Mouse (Mus musculus) retina, adult 2 months (tissue): ENCODE measurements around the gene Dusp15.

Experiments
- DNase-seq: peaks from one replicate; pipeline ENCODE4 v3.0.0-alpha.2; 2012; ENCODE audit warnings: low read depth, low spot score

Gene Dusp15

DNA sequence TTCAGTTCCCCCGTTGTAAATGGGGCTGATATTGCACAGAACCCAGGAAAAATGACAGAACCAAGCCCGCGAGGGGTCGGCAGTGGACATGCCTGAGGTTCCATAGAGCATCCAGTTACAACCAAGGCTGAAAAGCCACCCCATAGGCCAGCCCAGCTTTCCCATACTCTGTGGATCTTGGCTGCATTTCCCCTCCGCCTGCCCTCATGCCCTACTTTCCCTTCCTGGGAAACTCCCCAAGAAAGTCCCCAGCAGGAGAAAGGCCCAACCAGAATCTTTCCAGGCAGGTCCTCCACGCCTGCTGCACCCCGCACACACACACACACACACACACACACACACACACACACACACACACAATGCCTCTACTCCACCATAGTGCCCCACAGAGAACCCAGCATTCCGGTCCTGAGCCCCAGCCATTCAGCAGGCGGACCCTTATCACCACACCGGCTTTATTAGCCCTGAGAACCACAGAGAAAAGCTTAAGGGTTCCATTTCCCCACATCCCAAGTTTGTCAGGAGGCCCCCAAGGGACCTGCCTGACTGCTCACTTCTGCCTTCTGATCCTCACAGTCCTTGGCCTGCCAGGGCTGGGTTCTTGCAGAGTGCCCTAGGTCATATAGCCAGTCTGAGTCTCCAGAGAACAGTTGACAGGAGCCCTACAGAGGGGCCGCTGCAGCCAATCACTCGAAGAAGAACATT, 19.9 kb downstream of the Dusp15 start:
- no peak for DNase-seq

DNA sequence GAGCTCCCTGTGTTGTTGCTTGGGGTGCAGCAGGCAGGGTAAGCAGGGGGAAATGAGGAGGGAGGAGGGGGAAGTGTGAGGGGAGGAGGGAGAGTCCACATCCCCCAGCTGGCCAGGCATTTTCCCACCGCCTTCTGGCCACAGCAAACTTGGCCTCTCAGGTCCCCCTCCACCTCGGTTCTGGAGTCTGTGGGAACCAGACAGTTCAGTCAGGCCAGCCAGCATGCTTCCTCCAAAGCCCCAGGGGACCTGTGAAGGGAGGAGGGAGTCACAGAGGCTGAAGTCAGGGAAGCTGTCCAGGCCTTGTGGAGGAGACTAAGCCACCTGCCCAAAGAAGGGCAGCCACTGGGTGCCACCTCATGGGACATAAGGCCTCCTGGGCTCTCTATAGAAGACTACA, 21.2 kb downstream of the Dusp15 start:
- no peak for DNase-seq

DNA sequence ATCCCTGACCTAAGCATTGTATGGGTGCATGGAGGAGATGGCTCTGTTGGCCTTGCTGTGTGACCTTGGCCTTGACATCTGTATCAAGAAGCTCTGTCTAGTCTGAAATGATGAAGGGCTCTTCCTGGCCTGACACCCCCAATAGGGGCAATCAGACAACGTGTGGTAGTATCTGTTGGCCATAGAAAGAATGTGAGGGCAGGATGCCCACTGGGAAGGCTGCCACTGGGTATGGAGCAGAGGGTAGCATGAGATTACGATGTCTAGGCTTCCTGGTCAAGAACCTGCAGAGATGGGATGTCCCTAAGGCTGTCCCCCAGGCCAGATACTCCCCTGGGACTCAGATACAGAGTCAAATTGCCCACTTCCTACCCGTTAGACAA, 22.5 kb downstream of the Dusp15 start:
- DNase-seq, result no peak

DNA sequence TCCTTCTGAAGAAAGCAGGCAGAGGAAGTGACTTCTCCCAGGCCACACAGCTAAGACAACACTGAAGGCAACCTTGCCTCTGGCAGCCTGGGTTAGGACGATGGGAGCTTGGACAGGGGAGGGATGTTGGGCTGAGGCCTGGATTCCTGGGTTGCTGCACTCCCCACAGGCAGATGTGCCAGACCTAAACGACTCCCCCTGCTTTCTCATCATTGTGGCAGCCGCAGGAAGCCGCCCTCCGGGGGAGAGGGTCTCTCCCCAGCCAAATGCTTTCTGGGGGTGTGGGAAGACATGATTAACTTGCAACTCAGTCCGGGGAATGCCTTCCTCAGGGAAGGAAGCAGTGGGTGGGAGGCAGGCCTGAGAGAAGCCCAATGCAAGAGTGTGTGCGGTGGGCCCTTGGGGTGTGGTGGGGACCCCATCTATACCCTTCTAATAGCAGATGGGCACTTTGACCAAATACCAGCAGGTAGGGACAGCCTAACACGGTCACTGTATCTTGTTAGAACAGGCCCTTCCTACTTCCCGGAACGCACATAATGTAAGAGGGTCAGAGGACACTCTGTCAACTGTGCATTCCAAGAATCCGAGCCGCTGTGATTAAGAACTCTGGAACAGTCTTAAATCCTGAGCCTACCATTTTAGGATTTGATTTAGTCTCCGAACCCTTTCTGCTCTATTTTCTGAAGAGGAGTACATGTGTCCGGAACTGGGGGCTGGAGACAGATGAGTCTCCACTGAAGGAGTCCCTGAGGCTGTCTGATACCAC, 23.1 kb downstream of the Dusp15 start:
- no peak for DNase-seq

DNA sequence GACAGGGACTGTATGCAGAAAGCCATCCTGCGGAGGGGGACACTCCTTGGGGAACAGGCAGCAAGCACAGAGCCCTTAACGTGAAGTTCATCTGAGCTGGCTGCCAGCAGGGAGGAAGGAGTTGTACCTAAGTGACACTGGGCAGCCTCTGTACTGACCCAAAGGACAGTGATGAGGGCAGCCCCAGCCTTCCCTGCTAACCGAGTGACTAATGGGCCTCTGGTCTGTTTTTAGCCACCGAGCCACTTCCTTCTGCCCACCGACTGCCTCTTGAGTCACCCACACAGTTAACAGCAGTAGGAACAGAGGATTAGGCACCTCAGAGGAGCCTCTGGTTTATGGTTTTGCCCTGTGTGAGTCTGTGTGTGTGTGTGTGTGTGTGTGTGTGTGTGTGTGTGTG, 24.1 kb downstream of the Dusp15 start:
- no peak for DNase-seq

DNA sequence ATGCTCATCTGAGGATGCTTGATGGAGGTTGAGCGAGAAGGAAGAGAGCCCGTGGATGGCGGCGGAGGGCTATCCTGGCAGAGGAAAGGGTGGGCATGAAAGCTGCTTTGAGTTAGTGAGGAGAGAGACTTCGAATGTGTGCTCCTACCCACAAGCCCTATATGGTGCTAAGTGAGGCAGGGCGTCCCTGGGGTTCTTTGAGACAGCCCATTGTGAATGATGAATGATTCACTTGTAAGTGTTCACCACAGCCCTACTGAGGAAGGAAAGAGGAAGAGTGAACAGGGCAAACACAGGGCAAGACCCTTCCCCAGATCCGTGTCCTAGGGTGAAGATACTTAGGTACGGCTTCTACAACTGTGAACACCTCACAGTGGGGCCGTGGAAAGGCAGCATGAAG, 24.6 kb downstream of the Dusp15 start:
- DNase-seq, result no peak

DNA sequence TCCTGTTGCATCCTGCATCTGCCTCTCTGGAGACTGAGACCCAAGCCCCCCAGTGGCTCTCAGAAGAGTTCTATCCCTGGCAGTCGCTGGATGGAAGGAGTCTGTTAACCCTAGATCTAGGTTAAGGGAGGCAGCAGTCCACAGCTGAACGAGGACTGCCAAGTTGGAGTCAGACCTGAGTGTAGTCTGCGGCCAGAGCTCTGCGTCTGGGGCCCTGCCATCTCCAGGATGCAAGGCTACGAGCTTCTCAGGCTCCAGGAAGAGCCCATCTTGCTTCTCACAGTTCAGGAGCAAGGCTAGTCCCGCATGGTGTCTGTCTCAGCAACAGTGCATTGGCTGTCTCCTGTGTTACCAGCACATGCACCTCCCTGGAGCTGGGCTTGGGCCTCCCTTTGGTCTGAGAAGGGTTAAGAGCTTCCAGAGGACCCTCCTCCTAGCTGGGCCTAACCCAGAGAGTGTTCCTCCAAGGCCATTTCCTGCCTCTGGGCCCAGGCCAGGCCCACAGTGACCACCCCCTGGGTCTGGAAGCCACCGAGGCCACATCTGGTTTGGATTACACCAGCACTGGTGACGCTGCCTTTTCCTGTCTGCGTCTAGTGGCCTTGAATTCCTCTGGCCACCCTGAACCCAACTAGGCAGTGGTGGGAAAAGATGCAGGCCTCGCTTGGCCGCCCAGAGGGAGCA, 26.2 kb downstream of the Dusp15 start:
- DNase-seq, result no peak

DNA sequence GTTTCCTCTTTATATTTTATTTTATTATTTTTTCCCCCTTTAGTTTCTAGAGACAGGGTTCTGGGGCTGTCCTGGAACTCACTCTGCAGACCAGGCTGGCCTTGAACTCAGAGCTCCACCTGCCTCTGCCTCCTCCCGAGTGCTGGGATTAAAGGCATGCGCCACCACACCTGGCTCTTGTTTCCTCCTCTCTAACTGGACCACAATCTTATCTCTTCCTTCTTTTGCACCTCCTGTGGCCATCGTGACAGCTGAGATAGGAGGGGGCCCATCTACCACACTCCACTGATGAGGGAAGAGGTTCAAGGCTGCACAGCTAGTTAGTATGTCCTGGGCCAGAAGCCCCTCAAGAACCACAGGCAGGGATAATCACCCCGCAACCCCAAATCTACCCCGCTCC, 27.0 kb downstream of the Dusp15 start:
- DNase-seq, result no peak

DNA sequence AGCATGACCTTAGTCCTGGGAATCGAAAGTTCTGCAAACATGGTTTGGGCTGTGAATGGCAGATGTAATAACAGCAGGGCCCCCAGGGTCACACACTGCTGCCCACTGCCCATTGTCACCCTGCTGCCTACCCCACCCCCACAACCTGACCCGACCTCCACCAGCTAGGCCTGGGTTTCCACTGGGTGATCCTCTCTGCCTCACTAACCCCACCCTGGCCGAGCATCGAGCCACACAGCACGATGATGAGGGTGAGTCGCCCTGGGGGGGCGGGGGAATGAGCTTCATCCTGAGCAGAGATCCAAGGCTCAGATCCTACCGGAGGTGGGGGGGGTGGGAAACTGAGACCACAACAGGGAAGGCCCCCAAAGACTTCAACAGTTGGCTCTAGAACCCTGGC, 27.4 kb downstream of the Dusp15 start:
- no peak for DNase-seq

DNA sequence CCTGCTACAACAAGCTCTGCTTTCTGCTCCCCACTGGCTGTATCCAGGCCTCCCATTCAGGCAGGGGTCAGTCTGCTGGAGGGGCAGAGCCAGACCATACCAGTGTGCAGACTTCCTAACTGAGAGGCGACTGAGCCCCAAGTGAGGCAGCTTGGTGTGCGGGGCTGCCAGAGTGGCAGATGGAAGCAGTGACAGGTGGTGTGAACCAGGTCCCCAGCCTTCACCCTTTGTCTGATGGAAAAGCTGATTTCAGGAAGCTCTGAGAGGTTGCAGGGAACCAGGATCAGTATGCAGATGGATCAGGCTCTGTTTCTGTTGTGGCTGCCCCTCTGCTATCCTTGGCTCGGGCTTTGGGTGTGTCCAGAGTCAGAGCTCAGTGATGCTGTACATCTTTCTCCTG, 27.9 kb downstream of the Dusp15 start:
- DNase-seq, result no peak

DNA sequence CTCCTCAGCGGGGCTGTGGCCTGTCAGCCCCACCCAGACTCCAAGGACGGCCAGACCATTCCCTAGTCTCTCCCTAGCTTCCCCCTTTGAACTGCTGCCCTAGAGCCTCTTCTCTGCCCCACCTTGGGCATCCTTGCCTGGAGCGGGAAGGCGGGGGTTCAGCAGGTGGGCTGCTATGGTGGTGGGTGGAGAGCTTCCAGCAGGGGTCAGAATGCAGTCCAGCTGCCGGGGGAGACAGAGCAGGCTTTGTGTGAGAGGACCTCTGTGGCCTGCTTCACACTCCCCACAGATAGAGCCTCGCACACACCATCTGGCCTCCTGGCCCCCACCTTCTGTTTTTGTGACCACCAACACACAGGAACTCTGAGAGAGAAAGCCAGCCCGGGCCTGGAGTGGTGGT, 29.1 kb downstream of the Dusp15 start:
- no peak for DNase-seq

DNA sequence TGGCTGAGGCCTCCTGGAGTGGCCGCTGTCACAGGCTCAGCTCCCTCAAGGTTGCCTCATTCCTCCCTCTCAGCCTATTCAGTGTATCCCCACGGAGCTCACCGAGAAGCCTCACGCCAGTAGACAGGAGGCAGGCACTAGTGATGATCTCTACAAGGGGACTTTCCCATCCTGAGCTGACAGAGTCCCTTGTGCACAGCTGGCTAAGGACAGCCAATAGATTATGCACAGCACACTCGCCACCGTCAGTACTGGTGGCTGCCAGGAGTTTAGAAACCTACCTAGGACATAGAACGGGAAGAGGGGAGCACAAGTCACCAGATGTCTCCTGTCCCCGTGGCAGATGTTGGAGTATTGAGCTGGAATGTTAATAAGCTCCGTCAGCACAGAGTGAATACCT, 33.8 kb downstream of the Dusp15 start:
- no peak for DNase-seq

DNA sequence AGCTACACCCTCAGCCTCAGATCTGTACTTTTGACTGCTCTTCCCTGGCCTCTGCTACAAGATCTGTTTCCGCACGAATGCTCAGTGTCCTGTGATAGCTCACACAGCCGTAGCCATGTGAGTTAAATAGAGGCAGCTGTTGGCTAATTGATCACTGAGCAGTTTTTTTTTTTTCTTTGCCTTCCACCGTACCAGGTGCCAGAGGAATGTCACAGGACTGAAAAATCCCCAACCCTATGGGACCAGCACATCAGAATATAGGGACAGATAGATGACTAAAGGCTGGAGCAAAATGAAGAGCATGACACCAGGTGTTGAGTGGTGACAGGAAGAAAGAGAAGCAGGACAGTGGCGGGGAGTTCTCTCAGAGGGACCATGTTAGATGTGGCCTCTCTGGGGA, 35.4 kb downstream of the Dusp15 start:
- DNase-seq, result no peak

DNA sequence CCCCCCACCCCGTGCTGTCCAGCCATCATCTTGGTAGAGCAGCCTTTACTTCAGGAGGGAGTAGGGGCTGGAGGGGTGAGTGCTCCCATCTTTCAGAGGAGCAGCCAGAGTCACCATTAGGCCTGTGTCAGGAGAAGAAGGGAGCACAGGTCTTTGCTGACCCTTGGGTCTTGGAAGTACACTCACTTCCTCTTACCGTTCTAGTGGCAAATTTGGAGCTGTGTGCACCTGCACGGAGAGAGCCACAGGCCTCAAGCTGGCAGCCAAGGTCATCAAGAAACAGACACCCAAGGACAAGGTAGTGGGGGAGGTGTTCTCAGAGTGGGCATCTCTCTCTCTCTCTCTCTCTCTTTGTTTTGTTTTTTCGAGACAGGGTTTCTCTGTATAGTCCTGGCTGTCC, 36.0 kb downstream of the Dusp15 start:
- no peak for DNase-seq

DNA sequence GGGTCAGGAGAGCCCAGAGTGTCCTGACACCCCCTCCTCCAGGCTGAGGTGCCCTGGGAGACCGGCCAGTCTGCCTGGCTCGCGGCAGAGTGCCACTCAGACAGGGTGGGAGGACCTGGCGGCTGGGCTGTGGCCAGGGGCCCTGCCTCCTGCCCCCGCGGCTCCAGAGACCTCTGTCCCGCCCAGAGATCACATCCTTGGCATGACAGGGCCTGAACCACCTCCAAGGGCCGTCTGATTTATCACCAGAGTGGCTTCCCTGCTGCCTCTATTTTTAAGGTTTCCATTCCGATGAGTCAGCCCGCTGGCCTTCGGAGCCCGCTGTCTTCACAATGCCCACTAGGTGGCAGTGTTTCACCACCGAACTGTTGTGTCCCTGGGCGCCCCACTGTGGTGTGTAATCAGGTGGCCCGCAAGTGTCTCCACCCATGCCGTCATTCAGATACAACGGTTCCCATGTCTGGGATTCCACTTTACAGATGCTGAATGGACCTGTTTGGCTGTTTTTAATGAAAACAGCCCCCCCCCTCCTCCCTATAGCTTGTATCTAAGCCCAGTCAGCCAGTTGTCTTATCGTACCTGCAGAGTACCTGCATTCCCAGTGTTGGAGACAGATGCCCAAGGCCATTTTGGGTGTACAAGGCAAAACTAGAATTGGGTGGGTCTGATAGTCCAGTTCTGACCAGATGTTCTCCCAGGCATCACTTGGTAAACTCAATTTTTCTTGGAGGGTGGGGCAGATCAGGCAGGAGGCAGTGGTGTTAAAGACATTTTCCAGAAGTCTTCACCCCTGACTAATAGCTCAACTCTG, 37.0 kb downstream of the Dusp15 start:
- DNase-seq, result peak; percentile 60

DNA sequence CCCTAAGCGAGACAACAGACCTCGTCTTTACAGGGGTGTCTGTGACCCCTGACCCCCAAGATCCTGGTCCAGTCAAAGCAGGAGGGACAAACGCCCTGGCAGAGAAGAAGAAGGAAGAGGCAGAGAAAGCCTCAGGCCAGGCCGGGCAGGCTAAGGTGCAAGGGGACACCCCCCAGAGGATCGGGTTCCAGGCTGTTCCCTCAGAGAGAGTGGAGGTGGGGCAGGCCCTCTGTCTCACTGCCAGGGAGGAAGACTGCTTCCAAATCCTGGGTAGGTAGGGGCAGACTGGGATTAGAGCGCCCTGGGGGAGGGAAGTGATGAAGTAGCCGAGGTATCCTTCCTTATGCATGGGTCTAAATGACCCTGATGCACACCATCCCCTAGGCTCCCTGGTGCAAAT, 38.0 kb downstream of the Dusp15 start:
- no peak for DNase-seq

DNA sequence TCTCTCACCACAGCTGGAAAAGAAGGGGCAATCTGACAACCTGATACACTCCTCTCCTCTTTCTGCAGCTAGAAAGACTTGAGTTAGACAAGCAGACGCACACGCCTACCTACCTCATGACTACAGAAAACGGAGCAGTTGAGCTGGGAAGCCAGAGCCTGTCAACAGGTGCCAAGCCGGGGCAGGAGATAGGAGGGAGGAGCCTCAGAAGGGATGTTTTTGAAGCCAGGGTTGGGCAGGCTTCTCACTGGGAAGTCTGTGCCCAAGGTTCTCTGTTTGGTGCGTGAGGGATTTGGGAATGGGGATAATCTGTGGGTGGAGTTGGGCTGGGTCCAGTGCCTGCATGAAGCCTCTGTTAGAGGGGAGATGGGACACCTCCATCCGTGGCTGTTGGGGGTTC, 40.1 kb downstream of the Dusp15 start:
- no peak for DNase-seq

DNA sequence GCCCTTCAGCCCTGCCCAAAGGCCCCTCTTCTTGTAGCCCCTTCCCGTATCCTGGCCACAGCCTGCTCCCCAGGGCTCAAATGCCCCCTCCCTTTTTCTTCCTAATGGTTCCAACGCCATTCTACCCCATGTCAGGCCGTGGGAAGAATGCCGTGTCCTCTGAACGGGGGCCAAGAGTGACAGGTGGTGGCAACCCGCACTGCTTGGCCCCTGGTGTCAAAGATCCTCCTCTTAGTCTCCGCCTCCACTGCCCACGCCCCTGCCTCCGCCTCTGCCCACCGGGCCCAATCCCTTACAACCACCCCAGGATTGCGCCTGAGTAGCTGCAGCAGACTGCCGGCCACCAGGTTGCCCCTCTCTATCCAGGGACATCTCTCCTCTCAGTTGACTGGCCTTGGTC, 40.5 kb downstream of the Dusp15 start, which contains the start of gene Mylk2:
Gene Mylk2, plus strand, starts transcription at position 322 of the 400 bp plus-strand sequence.
- DNase-seq, result no peak

DNA sequence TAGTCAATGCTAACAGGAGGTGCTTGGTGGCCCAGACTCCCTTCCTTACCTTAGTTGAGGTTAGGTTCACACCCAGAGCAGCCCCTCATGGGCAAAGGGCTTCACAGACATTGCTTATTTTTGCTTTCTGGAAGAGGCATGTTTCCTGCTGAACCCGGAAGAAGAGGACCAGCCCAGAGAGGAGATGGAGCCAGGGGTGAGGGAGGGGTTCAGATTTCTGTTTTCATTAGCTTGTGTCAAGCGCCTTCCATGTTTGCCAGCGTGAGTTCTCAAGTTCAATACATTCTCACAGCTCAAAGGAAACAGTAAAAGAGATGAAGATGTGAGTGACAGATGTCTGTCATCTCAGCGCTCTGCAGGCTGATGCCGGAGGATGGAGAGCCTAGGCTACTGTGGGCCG, 41.6 kb downstream of the Dusp15 start:
- DNase-seq, result no peak

DNA sequence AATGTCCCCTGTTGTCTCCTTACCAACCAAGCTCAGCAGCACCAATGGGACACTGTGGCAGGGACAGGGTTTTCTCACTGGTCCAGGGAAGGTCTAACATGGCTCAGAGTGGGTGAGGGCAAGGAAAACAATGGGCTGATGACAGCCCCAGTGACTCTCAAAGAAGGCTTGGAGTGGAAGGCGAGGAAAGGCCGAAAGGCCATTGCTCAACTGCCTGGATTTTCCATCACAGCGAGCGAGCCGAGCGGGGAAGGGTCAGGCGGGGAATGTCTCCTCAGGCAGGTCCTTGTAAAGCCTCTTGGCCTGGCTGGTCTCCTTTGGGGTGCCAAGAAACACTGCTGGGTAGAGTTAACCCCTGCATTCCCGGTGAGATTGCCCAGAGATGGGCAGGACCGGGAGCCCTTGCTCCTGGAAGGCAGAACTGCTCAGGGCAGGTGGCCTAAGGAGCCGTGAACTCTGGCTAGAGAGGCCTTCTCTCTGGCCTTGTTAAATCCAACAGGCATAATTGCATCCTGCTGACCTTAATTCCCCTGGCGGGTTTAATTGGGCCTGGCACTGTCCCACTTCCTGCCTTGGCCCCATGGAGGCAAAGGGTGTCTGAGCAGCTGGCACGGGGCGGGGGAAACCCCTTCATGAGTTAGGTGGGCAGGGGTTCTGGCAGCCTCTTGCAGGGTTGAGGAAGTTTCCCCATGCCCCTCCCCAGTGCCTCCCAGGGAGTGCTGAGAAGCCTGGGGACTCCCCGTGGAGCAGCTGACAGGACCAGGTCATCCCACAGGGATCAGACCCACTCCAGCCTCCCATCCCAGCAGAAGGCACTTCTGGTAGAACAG, 44.2 kb downstream of the Dusp15 start:
- DNase-seq, result no peak
